Mouse (Mus musculus): ENCODE data around the gene Pick1.
"Not testable (repeated sequence)": the region's sequence is repeated elsewhere in the genome, so short reads cannot be mapped to it uniquely, and the experiment has no call there.

Gene Pick1

GRCm38 (mm10) chr15:79225780-79226179 is 3.2 kb upstream of the Pick1 start:
- not testable (repeated sequence) for DNase-seq (ENCODE audit: low read depth)

- DNase-seq (ENCODE audit: low read depth), result no peak
These were observed 6.3 kb downstream of the Pick1 start for GRCm38 (mm10) chr15:79235268-79235667.

DNA sequence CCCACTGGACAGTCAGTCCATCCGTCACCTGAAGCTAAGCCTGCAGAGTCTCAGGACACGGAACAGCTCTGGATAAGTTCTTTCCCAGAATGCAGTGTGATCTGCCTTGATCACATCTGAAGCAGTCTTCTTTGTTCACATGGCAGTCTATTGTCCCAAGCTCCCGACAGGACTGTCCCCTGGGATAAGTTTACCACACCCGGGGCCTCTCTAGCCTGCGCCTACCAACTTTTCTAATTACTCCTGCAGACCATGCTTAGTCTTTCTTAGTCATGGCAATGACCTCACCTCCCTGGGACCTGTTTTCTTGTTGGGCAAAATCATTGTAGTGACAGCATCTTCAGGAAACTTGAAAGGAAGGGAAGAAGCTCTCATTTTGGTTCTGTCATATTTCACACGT is 9.1 kb downstream of the Pick1 start:
- DNase-seq (ENCODE audit: low read depth), result no peak

DNA sequence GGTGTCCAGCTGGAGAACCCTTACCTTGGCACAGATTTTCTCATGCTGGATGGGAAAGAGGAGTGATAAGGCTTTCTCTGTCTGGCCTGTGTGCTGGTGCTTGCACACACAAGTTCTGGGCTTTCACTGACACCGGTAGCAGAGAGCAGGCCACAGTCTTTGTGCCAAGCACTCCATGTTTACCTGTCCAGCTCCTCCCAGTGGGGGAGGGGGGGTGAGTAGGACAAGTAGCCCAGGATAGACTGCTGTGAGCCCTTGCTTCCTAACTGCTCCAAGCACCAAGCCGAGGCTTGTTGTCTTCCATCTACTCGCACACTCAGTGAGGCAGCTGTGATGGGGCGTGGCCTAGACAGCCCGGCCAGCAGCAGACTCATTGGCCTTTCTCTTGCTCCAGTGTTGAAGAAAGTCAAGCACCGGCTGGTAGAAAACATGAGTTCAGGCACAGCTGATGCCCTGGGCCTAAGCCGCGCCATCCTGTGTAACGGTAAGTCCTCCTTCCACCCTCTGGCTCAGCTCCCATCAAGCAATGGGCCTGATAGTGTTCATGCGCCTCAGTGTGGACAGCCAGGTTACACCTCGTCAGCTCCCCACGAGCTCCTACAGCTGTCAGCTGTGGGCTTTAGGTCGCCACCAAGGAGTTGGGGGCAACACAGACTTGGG is 13.7 kb downstream of the Pick1 start:
- DNase-seq (ENCODE audit: low read depth), result peak; percentile 11

- peak; percentile 98 for DNase-seq (ENCODE audit: low read depth)
These were observed 14.5 kb downstream of the Pick1 start for GRCm38 (mm10) chr15:79243234-79244042.

DNA sequence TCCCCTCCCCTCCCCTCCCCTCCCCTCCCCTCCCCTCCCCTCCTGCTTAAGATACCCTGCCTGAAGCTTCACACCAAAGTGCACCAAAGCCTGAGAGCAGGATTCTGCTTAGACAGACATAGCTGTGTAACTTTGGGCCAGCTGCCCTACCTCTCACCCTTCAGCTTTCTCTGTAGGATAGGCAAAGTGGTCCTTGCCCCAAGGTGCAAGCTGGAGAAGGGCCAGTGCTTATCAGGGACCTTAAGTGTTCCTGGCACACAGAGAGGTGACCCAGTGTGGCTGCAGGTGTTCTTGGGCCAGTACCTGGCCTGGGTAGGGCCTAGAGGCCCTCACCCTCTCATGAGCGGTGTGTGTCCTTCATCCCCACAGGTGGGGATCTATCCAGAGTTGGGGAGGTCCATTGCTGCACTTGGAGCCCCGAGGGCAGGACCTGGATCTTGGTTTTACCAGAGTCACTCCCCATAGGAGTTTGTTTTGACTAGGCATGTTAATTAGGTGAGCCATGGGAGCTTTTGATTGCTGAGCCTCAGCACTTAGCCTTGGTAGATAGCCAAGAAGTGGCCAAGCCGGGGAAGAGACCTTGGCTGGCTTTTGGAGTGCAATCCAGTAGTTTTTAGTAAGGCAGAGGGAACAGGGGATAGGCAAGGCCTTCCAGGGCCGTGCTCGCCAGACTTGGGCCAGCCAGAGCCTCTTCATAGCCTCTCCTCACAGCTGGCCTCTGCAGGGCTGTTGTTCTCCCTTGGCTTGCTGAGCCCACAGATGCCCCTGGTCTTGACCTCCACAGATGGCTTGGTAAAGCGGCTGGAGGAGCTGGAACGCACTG is 15.3 kb downstream of the Pick1 start:
- no peak for DNase-seq (ENCODE audit: low read depth)

- DNase-seq (ENCODE audit: low read depth), result no peak
These were observed 16.3 kb downstream of the Pick1 start for GRCm38 (mm10) chr15:79245321-79245720.

DNA sequence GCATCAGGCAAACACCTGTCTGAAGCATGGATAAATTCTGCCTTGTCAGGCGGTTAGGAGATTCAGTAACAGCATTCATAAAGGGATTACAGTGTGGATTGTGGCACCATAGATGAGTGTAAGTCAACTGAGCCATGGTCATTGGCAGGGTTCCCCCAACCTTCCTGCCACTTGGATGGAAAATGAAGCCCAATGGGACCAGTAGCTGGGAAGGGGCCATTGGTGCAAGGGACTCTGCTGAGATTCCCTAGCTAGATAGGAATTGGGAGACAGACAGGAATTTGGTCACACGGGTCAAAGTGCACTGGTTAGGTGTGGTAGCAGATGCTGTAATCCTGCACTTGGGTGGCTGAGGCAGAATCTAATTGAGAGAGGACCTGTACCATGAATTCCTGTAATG is 21.3 kb downstream of the Pick1 start:
- DNase-seq (ENCODE audit: low read depth), result no peak

GRCm38 (mm10) chr15:79251168-79251567 is 22.2 kb downstream of the Pick1 start:
- DNase-seq (ENCODE audit: low read depth), result no peak

DNA sequence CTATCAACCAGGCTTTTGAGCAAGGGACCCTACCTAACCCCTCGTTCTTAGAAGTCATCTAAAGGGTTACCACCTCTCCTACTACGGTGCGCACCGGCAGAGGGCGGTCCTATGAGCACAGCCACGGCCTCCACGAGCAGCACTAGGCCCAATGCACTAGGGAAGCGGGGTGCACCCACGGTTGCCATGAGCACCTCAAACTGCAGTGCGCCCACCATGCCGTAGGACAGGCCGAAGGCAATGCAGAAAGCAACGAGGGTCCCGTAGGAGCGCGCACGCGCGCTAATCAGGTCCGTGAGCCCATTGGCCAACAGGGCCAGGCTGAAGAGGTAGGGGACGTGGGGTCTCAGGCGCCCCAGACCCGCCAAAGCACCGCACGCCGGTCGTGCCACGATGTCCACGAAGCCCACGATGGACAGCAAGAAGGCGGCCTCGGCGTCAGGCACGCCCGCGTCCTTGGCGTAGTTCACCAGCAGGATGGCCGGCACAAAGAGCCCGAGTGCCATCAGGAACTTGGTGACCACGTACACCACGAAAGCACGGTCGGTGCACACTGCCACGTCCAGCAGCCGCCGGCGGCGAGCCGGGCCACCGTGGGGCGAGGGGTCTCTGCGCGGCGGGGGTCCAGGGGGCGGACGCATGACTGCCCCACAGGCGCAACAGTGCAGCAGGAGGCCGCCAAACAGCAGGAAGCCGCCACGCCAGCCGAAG is 23.0 kb downstream of the Pick1 start:
- no peak for DNase-seq (ENCODE audit: low read depth)

DNA sequence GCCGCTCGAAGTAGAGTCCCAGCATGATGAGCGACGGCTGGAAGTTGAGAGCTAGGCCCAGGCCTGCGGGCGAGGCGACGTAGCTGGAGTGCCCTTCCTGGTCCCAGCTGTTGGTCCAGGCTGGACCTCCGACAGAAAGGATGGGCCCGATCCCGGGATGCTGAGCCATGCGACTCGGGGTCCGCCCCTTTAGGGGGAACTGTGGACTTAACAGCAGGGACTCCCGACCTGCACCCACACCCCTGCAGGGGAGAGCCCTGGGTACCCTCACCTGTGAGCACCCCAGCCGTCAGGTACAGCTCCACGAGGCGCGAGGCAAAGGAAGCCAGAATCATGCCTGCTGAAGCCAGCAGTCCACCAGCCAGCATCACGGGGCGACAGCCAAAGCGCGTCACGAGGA is 23.6 kb downstream of the Pick1 start:
- DNase-seq (ENCODE audit: low read depth), result no peak

GRCm38 (mm10) chr15:79254661-79255060 is 25.7 kb downstream of the Pick1 start, which contains the start of gene Slc16a8:
Slc16a8 (minus strand) TSS chr15:79254761.
- no peak for DNase-seq (ENCODE audit: low read depth)

DNA sequence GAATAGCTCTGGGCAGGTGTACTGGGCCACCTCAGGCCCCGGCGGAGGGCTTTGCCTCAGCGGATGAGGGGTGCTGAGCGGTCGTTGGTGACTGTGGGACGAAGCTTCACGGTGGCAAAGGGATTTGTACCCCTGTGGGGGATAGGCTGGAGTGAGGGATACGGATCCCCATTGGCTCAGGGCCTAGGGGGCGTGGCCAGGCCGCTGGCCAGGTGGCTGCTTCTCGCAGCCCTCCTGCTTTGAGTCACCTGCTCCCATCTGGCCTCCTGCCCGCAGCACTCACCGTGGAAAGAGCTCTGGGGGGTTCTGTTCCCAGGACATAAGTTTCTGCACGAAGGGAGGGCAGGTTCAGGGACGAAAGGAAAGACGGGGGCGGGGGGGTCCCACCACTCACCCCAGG is 29.5 kb downstream of the Pick1 start:
- DNase-seq (ENCODE audit: low read depth), result peak; percentile 27

DNA sequence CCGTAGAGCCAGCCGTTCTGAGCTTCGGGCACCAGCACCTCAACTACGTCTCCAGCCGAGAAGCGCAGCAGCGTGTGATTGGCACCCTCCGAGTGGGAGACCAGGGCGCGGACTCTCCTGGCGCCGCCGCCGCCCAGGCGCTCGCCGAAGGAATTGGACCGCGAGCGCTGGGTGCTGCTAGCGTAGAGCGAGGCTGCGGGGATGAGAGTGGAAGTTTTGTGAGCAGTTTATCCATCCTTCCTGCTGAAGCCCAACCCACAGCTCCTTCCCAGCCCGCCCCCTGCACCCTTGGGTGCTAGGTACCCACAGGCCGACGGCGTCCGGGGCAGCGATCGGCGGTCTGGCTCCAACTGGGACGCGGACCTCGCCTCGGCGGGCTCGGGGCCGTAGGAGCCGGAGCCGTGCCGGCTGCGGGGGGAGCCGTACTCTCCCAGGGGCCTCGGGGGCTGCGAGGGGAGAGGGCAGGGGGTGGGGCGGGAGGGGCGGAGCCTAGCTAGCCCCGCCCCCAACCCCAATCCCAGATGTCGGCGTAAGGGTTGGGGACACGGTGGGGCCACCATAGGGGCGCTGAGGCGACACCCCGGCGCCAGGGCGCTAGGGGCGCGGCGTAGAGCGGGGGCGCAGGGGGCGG is 32.2 kb downstream of the Pick1 start:
- DNase-seq (ENCODE audit: low read depth), result no peak

- DNase-seq (ENCODE audit: low read depth), result no peak
These were observed 32.8 kb downstream of the Pick1 start for GRCm38 (mm10) chr15:79261757-79262156.

DNA sequence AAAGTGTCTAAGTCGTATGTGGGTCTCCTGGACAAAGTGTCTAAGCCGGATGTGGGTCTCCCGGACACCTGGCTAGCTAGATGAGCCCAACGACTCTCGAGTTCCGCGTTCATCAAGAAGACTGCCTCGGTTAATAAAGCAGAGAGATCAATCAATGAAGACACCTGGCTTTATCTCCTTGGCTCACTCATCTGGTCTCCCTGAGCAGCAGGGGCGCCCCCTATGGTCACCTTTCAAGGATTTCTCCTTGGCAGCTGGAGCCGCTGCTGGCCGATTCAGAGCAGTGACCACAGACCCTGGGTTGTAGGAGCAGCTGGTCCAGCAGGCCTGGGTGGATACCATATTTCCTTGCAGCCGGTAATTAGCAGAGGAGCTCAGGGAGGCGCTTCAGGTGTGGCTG is 33.4 kb downstream of the Pick1 start:
- no peak for DNase-seq (ENCODE audit: low read depth)

GRCm38 (mm10) chr15:79262786-79263309 is 33.9 kb downstream of the Pick1 start:
- no peak for DNase-seq (ENCODE audit: low read depth)

DNA sequence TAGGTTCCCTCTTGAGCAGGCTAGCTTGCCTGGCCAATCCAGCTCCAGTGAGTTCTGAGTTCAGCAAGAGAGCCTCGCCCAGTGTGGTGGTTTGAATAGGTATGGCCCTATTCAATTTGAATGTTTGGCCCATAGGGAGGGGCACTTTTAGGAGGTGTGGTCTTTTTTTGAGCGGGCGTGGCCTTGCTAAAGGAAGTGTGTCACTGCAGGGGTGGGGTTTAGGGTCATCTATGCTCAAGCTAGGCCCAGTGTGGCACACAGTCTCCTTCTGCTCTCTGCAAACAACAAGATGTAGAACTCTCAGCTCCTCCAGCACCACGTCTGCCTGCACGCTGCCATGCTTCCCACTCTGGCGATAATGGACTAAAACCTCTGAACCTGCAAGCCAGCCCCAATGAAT is 34.8 kb downstream of the Pick1 start:
- no peak for DNase-seq (ENCODE audit: low read depth)

DNA sequence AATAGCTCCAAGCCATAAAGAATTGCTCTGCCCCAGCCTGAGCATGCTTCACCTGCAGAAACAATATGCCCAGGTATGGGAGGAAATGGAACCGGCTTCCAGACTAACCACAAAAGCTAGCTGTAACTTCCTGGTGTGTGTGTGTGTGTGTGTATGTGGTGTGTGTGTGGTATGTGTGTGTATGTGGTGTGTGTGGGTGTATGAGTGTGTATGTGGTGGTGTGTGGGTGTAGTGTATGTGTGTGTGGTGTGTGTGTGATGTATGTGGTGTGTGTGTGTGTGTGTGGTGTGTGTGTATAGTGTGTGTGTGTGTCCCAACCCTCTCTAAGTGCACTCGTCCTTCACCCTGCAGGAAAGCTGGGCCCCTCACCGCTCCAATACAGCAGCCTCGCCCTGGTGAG is 36.4 kb downstream of the Pick1 start:
- DNase-seq (ENCODE audit: low read depth), result no peak

DNA sequence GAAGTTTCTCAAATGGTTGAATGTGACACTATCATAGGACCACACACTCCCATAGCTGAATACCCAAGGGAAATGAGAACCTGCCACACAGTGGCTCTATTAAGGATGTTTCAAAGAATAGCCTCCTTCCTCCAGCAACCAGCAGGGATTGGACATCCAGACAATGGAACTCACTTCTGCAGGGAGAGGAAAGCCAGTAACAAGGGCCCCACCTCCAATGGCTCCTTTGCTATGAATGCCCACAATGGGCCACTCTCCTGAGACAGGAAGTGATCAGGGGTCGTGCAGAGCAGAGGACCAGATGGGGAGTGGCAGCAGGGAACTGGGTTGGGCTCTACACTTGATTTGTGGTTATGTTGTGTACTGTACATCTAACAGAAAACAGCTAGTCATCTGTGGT is 39.5 kb downstream of the Pick1 start:
- no peak for DNase-seq (ENCODE audit: low read depth)

All from NIH3T3 (cell line).